Mouse (Mus musculus) heart, adult 2 months (tissue): Measurements from ENCODE around the gene Fam13c.

Experiments
- CTCF ChIP-seq: fragments of 200-600 bp; IDR thresholded peaks from 2 replicates; pipeline ENCODE4 v1.8.1; 2022; ENCODE audit warnings: antibody characterized with exemption, mild to moderate bottlenecking, moderate library complexity
- EP300 ChIP-seq: fragments of 200-500 bp; IDR thresholded peaks from 2 replicates; pipeline ENCODE4 v1.6.1; 2011; ENCODE audit warnings: low read depth, low read length, control low read depth; ENCODE audit not compliant: insufficient read depth

DNA sequence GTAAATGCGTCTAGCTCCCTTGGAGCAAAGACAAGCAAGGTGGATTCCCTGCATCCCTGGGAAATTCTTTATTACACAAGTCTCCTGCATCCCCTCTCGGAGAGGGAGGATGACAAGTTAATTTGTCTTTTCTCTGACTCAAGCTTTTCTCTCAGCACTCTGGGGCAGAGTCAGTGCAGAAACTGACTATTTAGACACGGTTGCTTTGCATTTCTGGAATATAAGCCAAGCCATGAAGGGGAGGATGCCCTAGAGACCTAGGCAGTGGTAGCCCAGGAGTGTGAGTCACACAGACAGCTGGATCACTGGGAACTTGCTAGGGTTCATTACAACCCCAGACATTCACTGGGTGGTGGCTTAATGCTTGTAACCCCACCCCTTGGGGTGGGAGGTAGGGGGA, 13.9 kb upstream of the Fam13c start:
- TF ChIP-seq CTCF: no peak
- no peak for TF ChIP-seq EP300
